Comparison of ENCODE assay signal across 20 mouse cellular contexts in genomic region chr12:86516602-86517001, GRCm38 (mm10).
"Had no signal": no experiment of that assay in that cellular context is flagged by ENCODE, and none has a peak within 500 bp of the region (broad histone marks: within the 10 kb centered on the region; RNA-seq: fewer than 3 reads in every experiment).

No protein-coding gene starts in this region.

- H3K9ac ChIP-seq: limb, embryonic 12.5 days; limb, embryonic 15.5 days; liver, embryonic 14.5 days; liver, postnatal 0 days; lung, embryonic 14.5 days; midbrain, embryonic 12.5 days; midbrain, embryonic 15.5 days; neural tube, embryonic 13.5 days; stomach, embryonic 15.5 days had no signal

- H3K27ac ChIP-seq: limb, embryonic 12.5 days; limb, embryonic 15.5 days; liver, embryonic 14.5 days; macrophage; midbrain, embryonic 12.5 days; midbrain, embryonic 15.5 days; neural tube, embryonic 13.5 days; stomach, embryonic 15.5 days had no signal

- H3K4me2 ChIP-seq: limb, embryonic 12.5 days; limb, embryonic 15.5 days; liver, embryonic 11.5 days; lung, embryonic 14.5 days; midbrain, embryonic 12.5 days; midbrain, embryonic 15.5 days; neural tube, embryonic 13.5 days; stomach, embryonic 15.5 days had no signal

- H3K36me3 ChIP-seq: limb, embryonic 12.5 days; limb, embryonic 15.5 days; midbrain, embryonic 12.5 days; midbrain, embryonic 15.5 days; neural tube, embryonic 13.5 days; stomach, embryonic 15.5 days had no signal

- H3K4me1 ChIP-seq: midbrain, embryonic 15.5 days; stomach, embryonic 15.5 days had no signal

- DNase-seq: kidney, adult 9 months; kidney, postnatal 14 days; kidney, postnatal 4 days; left cerebral cortex, postnatal 4 days; liver, postnatal 0 days; lung, embryonic 14.5 days; right cerebral cortex, adult 18-20 months; right cerebral cortex, postnatal 14 days; spleen, adult 18-20 months; thymus, postnatal 25 days had no signal

- H3K4me3 ChIP-seq: limb, embryonic 12.5 days; limb, embryonic 15.5 days; midbrain, embryonic 12.5 days; midbrain, embryonic 15.5 days; neural tube, embryonic 13.5 days; stomach, embryonic 15.5 days had no signal

- H3K9me3 ChIP-seq: limb, embryonic 12.5 days; limb, embryonic 15.5 days; midbrain, embryonic 12.5 days; midbrain, embryonic 15.5 days; neural tube, embryonic 13.5 days; stomach, embryonic 15.5 days had no signal

- ATAC-seq: liver, postnatal 0 days; lung, postnatal 0 days; midbrain, embryonic 15.5 days had no signal
